Mouse (Mus musculus) cortical plate, adult 2 months (tissue): ENCODE data around the gene Cwc22.

Source experiments
- CTCF ChIP-seq: fragments of 200-500 bp; IDR thresholded peaks from 2 replicates; pipeline ENCODE4 v1.5.1; 2011; ENCODE audit warnings: mild to moderate bottlenecking, control low read depth, low read length; ENCODE audit not compliant: insufficient read depth; ENCODE audit errors: extremely low read depth
- POLR2A ChIP-seq: fragments of 200-500 bp; IDR thresholded peaks from 2 replicates; pipeline ENCODE4 v1.6.1; 2011; ENCODE audit warnings: mild to moderate bottlenecking, low read length, control low read depth; ENCODE audit not compliant: insufficient read depth; ENCODE audit errors: extremely low read depth

GRCm38 (mm10) chr2:77888826-77889225, 57.3 kb downstream of the Cwc22 start:
- TF ChIP-seq POLR2A (no peak), CTCF (no peak)
